12 mouse cellular contexts compared by ENCODE assay signal in genomic region chr4:140038586-140039411, GRCm38 (mm10).
DNase-seq lines count a peak whose midpoint lies in the region; ATAC-seq and TF ChIP-seq lines count a peak whose summit lies in the region.
"Had no signal": no experiment of that assay in that cellular context is flagged by ENCODE, and none has a peak within 500 bp of the region (broad histone marks: within the 10 kb centered on the region; RNA-seq: fewer than 3 reads in every experiment).

No protein-coding gene starts in this region.

- peaks cover 4% of the 10 kb centered on the region; the same call in 1 of the 2 replicates for H3K36me3 ChIP-seq in forebrain, embryonic 13.5 days (ENCODE audit: poor library complexity, severe bottlenecking)
- peaks cover 7% of the 10 kb centered on the region for H3K36me3 ChIP-seq in midbrain, embryonic 10.5 days
- H3K36me3 ChIP-seq in stomach, postnatal 0 days (ENCODE audit: control insufficient read depth, insufficient read depth, low read length) = no peaks in the 10 kb centered on the region
- H3K36me3 ChIP-seq: heart, embryonic 10.5 days; liver, embryonic 13.5 days had no signal

- H3K27ac ChIP-seq in forebrain, embryonic 13.5 days = no peak overlapping the region
- H3K27ac ChIP-seq in midbrain, embryonic 10.5 days (replicated peaks) = peak overlapping the region; percentile 63
- H3K27ac ChIP-seq in stomach, postnatal 0 days (replicated peaks) = no peak overlapping the region
- H3K27ac ChIP-seq: heart, embryonic 10.5 days; liver, embryonic 13.5 days had no signal

- peak; percentile 20 for DNase-seq in embryo, embryonic 10 days (ENCODE audit: low spot score)
- no peak for DNase-seq in embryo, embryonic 11 days
- DNase-seq in ES-CJ7 (ENCODE audit: low read depth, low spot score) = peak; percentile 49
- DNase-seq in midbrain, embryonic 10.5 days (ENCODE audit: low spot score) = peak; percentile 37
- DNase-seq in stomach, postnatal 0 days (ENCODE audit: low spot score) = no peak
- no peak for DNase-seq in ovary, postnatal 14 days (ENCODE audit: low spot score)
- DNase-seq: B cell, adult 2 months; liver, embryonic 13.5 days had no signal

- peak overlapping the region; percentile 25; the same call in 1 of the 2 replicates for H3K4me2 ChIP-seq in forebrain, embryonic 13.5 days
- no peak overlapping the region for H3K4me2 ChIP-seq in stomach, postnatal 0 days (replicated peaks; ENCODE audit: low read depth)
- H3K4me2 ChIP-seq: liver, embryonic 13.5 days had no signal

- 5% methylated on average over 26 of the region's 26 CpGs for WGBS in forebrain, embryonic 13.5 days
- 5% methylated on average over 26 of the region's 26 CpGs for WGBS in midbrain, embryonic 10.5 days
- 12% methylated on average over 26 of the region's 26 CpGs for WGBS in stomach, postnatal 0 days

- peaks cover 16% of the 10 kb centered on the region for H3K27me3 ChIP-seq in forebrain, embryonic 13.5 days
- peaks cover 60% of the 10 kb centered on the region for H3K27me3 ChIP-seq in midbrain, embryonic 10.5 days (ENCODE audit: low read depth, poor library complexity, severe bottlenecking)
- H3K27me3 ChIP-seq in stomach, postnatal 0 days (ENCODE audit: control insufficient read depth, insufficient read depth, low read length) = no peaks in the 10 kb centered on the region; the same call in 1 of the 2 replicates

- H3K4me1 ChIP-seq in forebrain, embryonic 13.5 days = peaks cover 26% of the 10 kb centered on the region
- peaks cover 53% of the 10 kb centered on the region for H3K4me1 ChIP-seq in midbrain, embryonic 10.5 days
- H3K4me1 ChIP-seq in stomach, postnatal 0 days (replicated peaks; ENCODE audit: control insufficient read depth, insufficient read depth) = no peaks in the 10 kb centered on the region
- H3K4me1 ChIP-seq: liver, embryonic 13.5 days had no signal

- no peaks in the 10 kb centered on the region; the same call in 1 of the 2 replicates for H3K9me3 ChIP-seq in forebrain, embryonic 13.5 days (replicated peaks)
- peaks cover 13% of the 10 kb centered on the region for H3K9me3 ChIP-seq in midbrain, embryonic 10.5 days (replicated peaks)
- no peaks in the 10 kb centered on the region for H3K9me3 ChIP-seq in stomach, postnatal 0 days (ENCODE audit: control insufficient read depth, low read length)

- 0 out of 2 replicates have a peak overlapping the region, but pooled peaks have one; percentile 32 for H3K9ac ChIP-seq in forebrain, embryonic 13.5 days
- H3K9ac ChIP-seq in stomach, postnatal 0 days (ENCODE audit: low read length) = no peak overlapping the region
- H3K9ac ChIP-seq: liver, embryonic 13.5 days had no signal

- ATAC-seq in forebrain, embryonic 13.5 days = no peak
- no peak for ATAC-seq in stomach, postnatal 0 days (ENCODE audit: low FRiP score, low TSS enrichment)
- ATAC-seq in monocyte, adult 5-6 weeks (replicated peaks; ENCODE audit: insufficient number of reproducible peaks, low FRiP score, low TSS enrichment, poor library complexity, severe bottlenecking) = no peak
- ATAC-seq: intestine, embryonic 16.5 days had no signal

- no peak overlapping the region for H3K4me3 ChIP-seq in forebrain, embryonic 13.5 days
- H3K4me3 ChIP-seq in midbrain, embryonic 10.5 days = peak overlapping the region; percentile 35; the same call in 1 of the 2 replicates
- no peak overlapping the region for H3K4me3 ChIP-seq in stomach, postnatal 0 days (ENCODE audit: low read depth, low read length)
- H3K4me3 ChIP-seq: heart, embryonic 10.5 days; liver, embryonic 13.5 days had no signal

- no peak for TF ChIP-seq EP300 in stomach, postnatal 0 days (optimal IDR thresholded peaks at IDR 0.05)

- TF ChIP-seq CTCF in stomach, postnatal 0 days (IDR thresholded peaks at IDR 0.05; ENCODE audit: low read depth) = no peak

Comparison
In these comparisons a context has a peak if more than half of its experiments do, and no peak if none do; other contexts are left out.
1. DNase-seq: peak in embryo, embryonic 10 days (single experiment), ES-CJ7 (single experiment) and midbrain, embryonic 10.5 days (single experiment); none in embryo, embryonic 11 days (single experiment), stomach, postnatal 0 days (single experiment) and ovary, postnatal 14 days (single experiment).